Mouse (Mus musculus) activated CD4-positive, CD25-positive, alpha-beta regulatory T cell, adult 4 months (primary cell): ENCODE measurements around the gene Oard1. TPM values are rescaled to one million over a fixed set of nuclear protein-coding genes. Genes with fewer than 3 reads are reported as not detected.

Source experiments
- ATAC-seq: one replicate; pipeline ENCODE4 v1.8.0; 2017
- polyA plus RNA-seq, 2 experiments: library from polyadenylated mRNA; unstranded; fragments of 100-300 nt; shearing (Covaris generic); gene quantifications; one replicate each; pipeline ENCODE4 v1.2.1; 2017

Gene Oard1
- polyA plus RNA-seq, 2 experiments from 2014 or later, result 80.8 to 86.1 TPM

GRCm38 (mm10) chr17:48408526-48409291 is 1.1 kb upstream of the Oard1 start:
- peak; percentile 51 for ATAC-seq

GRCm38 (mm10) chr17:48410299-48410785 is 528 bp downstream of the Oard1 start:
- no peak for ATAC-seq

GRCm38 (mm10) chr17:48411241-48411640 is 1.4 kb downstream of the Oard1 start:
- no peak for ATAC-seq

GRCm38 (mm10) chr17:48416011-48416410 is 6.2 kb downstream of the Oard1 start:
- no peak for ATAC-seq

GRCm38 (mm10) chr17:48416425-48417195 is 6.8 kb downstream of the Oard1 start:
- ATAC-seq, result peak; percentile 94

GRCm38 (mm10) chr17:48417521-48417920 is 7.7 kb downstream of the Oard1 start:
- no peak for ATAC-seq

GRCm38 (mm10) chr17:48418174-48418573 is 8.4 kb downstream of the Oard1 start:
- ATAC-seq, result no peak

GRCm38 (mm10) chr17:48418781-48419180 is 9.0 kb downstream of the Oard1 start:
- no peak for ATAC-seq

- no peak for ATAC-seq
Observed at GRCm38 (mm10) chr17:48419571-48419970, 9.8 kb downstream of the Oard1 start.

GRCm38 (mm10) chr17:48424237-48424636 is 14.4 kb downstream of the Oard1 start:
- ATAC-seq, result no peak

- ATAC-seq, result peak; percentile 47
Observed at GRCm38 (mm10) chr17:48425823-48426612, 16.2 kb downstream of the Oard1 start.

- ATAC-seq, result peak; percentile 15
Observed at GRCm38 (mm10) chr17:48426991-48427750, 17.4 kb downstream of the Oard1 start.

- peak; percentile 42 for ATAC-seq
Observed at GRCm38 (mm10) chr17:48427852-48428530, 18.2 kb downstream of the Oard1 start.

- ATAC-seq, result no peak
Observed at GRCm38 (mm10) chr17:48430394-48430793, 20.6 kb downstream of the Oard1 start.

- ATAC-seq, result no peak
Observed at GRCm38 (mm10) chr17:48431054-48431453, 21.2 kb downstream of the Oard1 start.

GRCm38 (mm10) chr17:48432158-48432980 is 22.6 kb downstream of the Oard1 start, which contains the start of gene Apobec2:
Gene Apobec2 (minus strand): TSS chr17:48432930.
- no peak for ATAC-seq

GRCm38 (mm10) chr17:48433006-48433655 is 23.3 kb downstream of the Oard1 start:
- ATAC-seq, result no peak

GRCm38 (mm10) chr17:48433689-48434330 is 24.0 kb downstream of the Oard1 start:
- no peak for ATAC-seq

- ATAC-seq, result no peak
Observed at GRCm38 (mm10) chr17:48434479-48434878, 24.7 kb downstream of the Oard1 start.
